Mouse (Mus musculus) cerebellum, adult 2 months (tissue): Measurements from ENCODE around the gene St6galnac4.

ENCODE experiments used
- CTCF ChIP-seq: fragments of 200-500 bp; IDR thresholded peaks from 2 replicates; pipeline ENCODE4 v1.5.1; 2011; ENCODE audit warnings: low read depth, mild to moderate bottlenecking, control low read depth, low read length, moderate library complexity, borderline replicate concordance; ENCODE audit not compliant: insufficient read depth
- POLR2A ChIP-seq: fragments of 200-500 bp; IDR thresholded peaks from 2 replicates; pipeline ENCODE4 v1.6.1; 2011; ENCODE audit warnings: low read length, control low read depth, borderline replicate concordance; ENCODE audit not compliant: insufficient read depth

- TF ChIP-seq CTCF (no peak), POLR2A (no peak)
Observed at GRCm38 (mm10) chr2:32634277-32635105, 47.6 kb downstream of the St6galnac4 start.
